Mouse (Mus musculus) C2C12 (cell line): ENCODE results near the gene Cacna1g. TPM values are rescaled to one million over a fixed set of nuclear protein-coding genes. Genes with fewer than 3 reads are reported as not detected.

ENCODE experiments used
- H3K27me3 ChIP-seq: one replicate; pipeline ENCODE4 v1.6.1; 2011; ENCODE audit not compliant: control insufficient read depth, insufficient read depth, insufficient read length
- H3K36me3 ChIP-seq: one replicate; pipeline ENCODE4 v1.6.1; 2011; ENCODE audit not compliant: control insufficient read depth, insufficient read depth
- H3K4me3 ChIP-seq: one replicate; pipeline ENCODE4 v1.5.1; 2011; ENCODE audit warnings: mild to moderate bottlenecking, control low read depth; ENCODE audit not compliant: poor library complexity, insufficient read depth, severe bottlenecking
- H3K79me2 ChIP-seq: one replicate; pipeline ENCODE4 v1.6.1; 2011; ENCODE audit not compliant: control insufficient read depth, insufficient read depth
- H3K79me3 ChIP-seq: one replicate; pipeline ENCODE4 v1.6.1; 2011; ENCODE audit warnings: low read depth, control low read depth
- H3ac ChIP-seq: one replicate; pipeline ENCODE3; 2011; ENCODE audit warnings: low read depth; ENCODE audit not compliant: control insufficient read depth, insufficient read length
- CEBPB ChIP-seq: IDR thresholded peaks from one replicate; pipeline ENCODE4 v1.6.1; 2011; ENCODE audit warnings: low read depth, mild to moderate bottlenecking, control low read depth, moderate library complexity
- CTCF ChIP-seq: IDR thresholded peaks from one replicate; pipeline ENCODE4 v1.5.1; 2011; ENCODE audit not compliant: control insufficient read depth, insufficient read depth, insufficient read length
- FOSL1 ChIP-seq: IDR thresholded peaks from one replicate; pipeline ENCODE4 v1.8.0; 2011; ENCODE audit warnings: mild to moderate bottlenecking, low read length; ENCODE audit not compliant: poor library complexity, insufficient read depth, severe bottlenecking
- MAX ChIP-seq: IDR thresholded peaks from one replicate; pipeline ENCODE4 v1.6.1; 2011; ENCODE audit warnings: mild to moderate bottlenecking, control low read depth
- MYOD1 ChIP-seq: IDR thresholded peaks from one replicate; pipeline ENCODE4 v1.6.1; 2011; ENCODE audit warnings: low read depth; ENCODE audit not compliant: control insufficient read depth, insufficient read length
- MYOG ChIP-seq: IDR thresholded peaks from one replicate; pipeline ENCODE4 v1.6.1; 2011; ENCODE audit not compliant: control insufficient read depth, insufficient read length; ENCODE audit errors: extremely low read depth
- USF1 ChIP-seq: IDR thresholded peaks from one replicate; pipeline ENCODE4 v1.6.1; 2011; ENCODE audit warnings: low read depth, mild to moderate bottlenecking, control low read depth, moderate library complexity
- polyA plus RNA-seq: library from polyadenylated mRNA; unstranded; fragments of >200 nt; fragmentation: generic; extraction: Trizol; gene quantifications from one replicate; pipeline ENCODE4 v1.2.1, GENCODE M21; 2012; ENCODE audit warnings: missing spikeins

Cacna1g gene
- polyA plus RNA-seq, 1 experiment: 0.04 TPM

- H3ac ChIP-seq: no peak overlapping the region
- H3K79me3 ChIP-seq: no peaks in the 10 kb centered on the region
- no peak for TF ChIP-seq CTCF
- TF ChIP-seq MYOD1: no peak
- TF ChIP-seq CEBPB: no peak
- no peak for TF ChIP-seq MAX
- TF ChIP-seq MYOG: no peak
- TF ChIP-seq FOSL1: no peak
- TF ChIP-seq USF1: no peak
- H3K4me3 ChIP-seq: no peak overlapping the region
- H3K36me3 ChIP-seq: no peaks in the 10 kb centered on the region
- no peaks in the 10 kb centered on the region for H3K79me2 ChIP-seq
- peaks cover 84% of the 10 kb centered on the region for H3K27me3 ChIP-seq
These were observed 27.0 kb downstream of the Cacna1g start for GRCm38 (mm10) chr11:94447017-94447416.

GRCm38 (mm10) chr11:94445300-94445699 is 28.7 kb downstream of the Cacna1g start:
- Histone ChIP-seq H3K4me3 (no peak overlapping the region), H3K36me3 (no peaks in the 10 kb centered on the region), H3ac (no peak overlapping the region), H3K27me3 (peaks cover 80% of the 10 kb centered on the region), H3K79me2 (no peaks in the 10 kb centered on the region), H3K79me3 (no peaks in the 10 kb centered on the region)
- no peak for TF ChIP-seq USF1
- TF ChIP-seq FOSL1: no peak
- TF ChIP-seq MAX: no peak
- no peak for TF ChIP-seq CEBPB
- TF ChIP-seq MYOG: no peak
- TF ChIP-seq CTCF: no peak
- no peak for TF ChIP-seq MYOD1

DNA sequence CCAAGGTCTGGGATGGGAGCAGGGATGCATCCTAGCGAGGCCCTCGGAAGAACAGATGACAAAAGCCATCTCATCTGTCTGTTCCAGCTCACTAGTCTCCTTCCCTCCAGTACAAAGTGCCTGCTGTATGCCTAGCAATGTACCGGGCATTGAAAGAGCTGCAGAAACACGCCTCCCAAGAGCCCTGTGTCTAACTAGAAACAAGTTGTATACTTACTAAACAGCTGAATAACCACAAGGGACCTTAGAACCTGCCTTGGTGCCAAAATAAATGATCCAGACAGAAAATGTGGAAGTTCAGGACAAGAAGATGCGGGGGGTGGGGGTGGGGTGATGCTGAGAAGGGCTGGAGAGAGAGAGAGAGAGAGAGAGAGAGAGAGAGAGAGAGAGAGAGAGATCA is 29.2 kb downstream of the Cacna1g start:
- no peaks in the 10 kb centered on the region for H3K36me3 ChIP-seq
- no peak overlapping the region for H3K4me3 ChIP-seq
- no peak overlapping the region for H3ac ChIP-seq

DNA sequence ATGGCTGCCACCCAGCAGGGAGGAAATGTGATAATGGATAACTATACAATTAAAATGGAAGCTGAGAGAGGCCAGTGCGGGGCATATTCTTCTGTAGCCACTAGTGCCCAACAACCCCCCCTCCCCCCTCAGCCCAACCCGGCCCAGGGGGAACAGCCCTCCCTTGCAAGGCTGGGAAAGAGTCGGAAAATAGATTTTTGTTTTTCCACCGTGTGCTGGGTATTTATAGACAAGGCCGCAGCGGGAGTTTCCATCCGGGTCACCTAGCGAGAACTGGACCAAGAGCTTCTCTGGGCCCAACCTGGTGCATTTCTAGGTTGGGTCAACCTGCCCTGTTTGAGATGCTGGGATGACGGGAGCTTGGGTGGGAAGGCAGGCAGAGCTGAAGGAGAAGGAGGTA is 32.2 kb downstream of the Cacna1g start:
- TF ChIP-seq CTCF (no peak), USF1 (no peak), FOSL1 (no peak), CEBPB (no peak), MYOD1 (no peak), MYOG (no peak), MAX (no peak)
- Histone ChIP-seq H3K27me3 (peaks cover 80% of the 10 kb centered on the region), H3K4me3 (no peak overlapping the region), H3K36me3 (no peaks in the 10 kb centered on the region), H3K79me2 (no peaks in the 10 kb centered on the region), H3ac (no peak overlapping the region), H3K79me3 (no peaks in the 10 kb centered on the region)

More for the DNA sequence above, 29.2 kb downstream of the Cacna1g start:
- H3K79me2 ChIP-seq: no peaks in the 10 kb centered on the region
- no peaks in the 10 kb centered on the region for H3K79me3 ChIP-seq
- peaks cover 80% of the 10 kb centered on the region for H3K27me3 ChIP-seq
- TF ChIP-seq MYOG (no peak), CEBPB (no peak), MYOD1 (no peak), CTCF (no peak), USF1 (no peak)

- Histone ChIP-seq H3K79me2 (no peaks in the 10 kb centered on the region), H3K36me3 (no peaks in the 10 kb centered on the region), H3ac (no peak overlapping the region), H3K4me3 (no peak overlapping the region), H3K27me3 (peaks cover 80% of the 10 kb centered on the region), H3K79me3 (no peaks in the 10 kb centered on the region)
- TF ChIP-seq CTCF (no peak), CEBPB (no peak), USF1 (no peak), MYOG (no peak), MYOD1 (no peak), FOSL1 (no peak), MAX (no peak)
These were observed 32.9 kb downstream of the Cacna1g start for GRCm38 (mm10) chr11:94441122-94441521.

GRCm38 (mm10) chr11:94440421-94440820 is 33.6 kb downstream of the Cacna1g start:
- H3K79me3 ChIP-seq: no peaks in the 10 kb centered on the region
- H3K27me3 ChIP-seq: peaks cover 75% of the 10 kb centered on the region
- H3K36me3 ChIP-seq: no peaks in the 10 kb centered on the region

More at GRCm38 (mm10) chr11:94440421-94440820, 33.6 kb downstream of the Cacna1g start:
- TF ChIP-seq CTCF (no peak), USF1 (no peak), CEBPB (no peak), FOSL1 (no peak), MAX (no peak)
- Histone ChIP-seq H3ac (no peak overlapping the region), H3K4me3 (no peak overlapping the region), H3K79me2 (no peaks in the 10 kb centered on the region)
